Mouse (Mus musculus): ENCODE measurements around the gene Gm49395. TPM values are rescaled to one million over a fixed set of nuclear protein-coding genes. Genes with fewer than 3 reads are reported as not detected.
A peak's percentile ranks its signal among the peaks of the same experiment; 100 is the strongest.

The Gm49395 gene
- total RNA-seq, 2 experiments from 2014 or later: 10.5 to 11.9 TPM

DNA sequence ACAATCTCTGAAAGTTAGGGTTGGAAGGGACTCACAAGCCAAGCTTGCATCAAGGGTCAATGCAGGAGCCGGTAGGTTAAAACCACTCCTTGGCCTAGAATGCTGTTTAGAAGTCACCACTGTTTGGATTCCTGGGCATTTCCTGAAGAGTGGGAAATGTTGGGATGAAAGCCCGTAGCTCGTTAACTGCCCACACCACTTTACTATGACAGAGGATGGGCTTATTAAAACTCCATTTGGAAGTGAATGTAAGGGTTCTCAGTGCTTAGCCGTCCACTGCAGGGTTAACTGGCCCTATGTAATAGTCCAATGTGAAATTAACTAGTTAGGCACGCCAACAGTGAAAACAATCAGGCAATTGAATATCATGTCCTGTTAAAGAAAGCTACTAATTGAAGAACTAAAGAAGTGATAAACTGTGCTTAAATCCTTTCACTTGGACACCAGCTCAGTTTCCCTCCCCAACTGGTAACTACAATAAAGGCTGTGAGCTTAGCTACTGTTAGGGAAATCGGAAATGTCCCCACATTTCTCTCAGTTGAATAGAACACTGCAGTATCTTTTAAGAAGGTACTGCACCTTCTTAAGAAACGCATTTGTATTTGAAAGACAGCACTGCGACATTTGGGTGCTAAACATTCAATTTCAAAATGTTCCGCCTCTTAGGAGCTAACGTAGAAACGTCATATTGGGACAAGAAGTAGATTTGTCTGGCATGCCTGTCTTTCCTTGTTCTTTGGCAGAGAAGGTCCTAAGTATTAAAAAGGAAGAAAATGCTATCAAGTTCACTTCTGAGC is 1.1 kb downstream of the Gm49395 start:
- DNase-seq: no peak
- intact Hi-C loops (cut with DNase I): loop anchor here (2.0 to 10.0 kb wide), 6 partner anchors 54 to 268 kb away; no protein-coding TSS in a partner anchor

GRCm38 (mm10) chr13:115099381-115099780 is 2.3 kb downstream of the Gm49395 start:
- DNase-seq: no peak
- intact Hi-C loops (cut with DNase I): loop anchor here (5.0 kb wide), 1 partner anchor 77 kb away; no protein-coding TSS in a partner anchor

DNA sequence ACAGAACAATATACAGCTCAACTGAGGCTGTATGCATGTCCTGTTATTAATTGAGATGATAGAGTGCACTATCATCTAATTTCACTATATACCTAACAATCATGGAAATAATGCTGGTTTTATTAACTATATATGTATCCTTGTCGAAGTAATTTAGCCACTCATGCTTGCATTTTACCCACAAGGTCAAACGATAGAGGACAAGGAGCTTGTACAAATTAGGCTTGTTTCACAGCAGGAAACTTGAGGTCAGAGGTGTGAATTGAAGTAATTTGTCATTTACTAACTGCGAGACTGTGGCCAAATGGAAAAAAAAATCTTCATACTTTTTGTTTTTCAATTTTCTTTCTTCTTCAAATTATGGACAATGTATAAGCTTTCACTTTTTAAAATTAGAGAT is 3.5 kb downstream of the Gm49395 start:
- DNase-seq: no peak
- intact Hi-C loops (cut with DNase I): loop anchor here (5.0 kb wide), 1 partner anchor 76 kb away; no protein-coding TSS in a partner anchor

DNA sequence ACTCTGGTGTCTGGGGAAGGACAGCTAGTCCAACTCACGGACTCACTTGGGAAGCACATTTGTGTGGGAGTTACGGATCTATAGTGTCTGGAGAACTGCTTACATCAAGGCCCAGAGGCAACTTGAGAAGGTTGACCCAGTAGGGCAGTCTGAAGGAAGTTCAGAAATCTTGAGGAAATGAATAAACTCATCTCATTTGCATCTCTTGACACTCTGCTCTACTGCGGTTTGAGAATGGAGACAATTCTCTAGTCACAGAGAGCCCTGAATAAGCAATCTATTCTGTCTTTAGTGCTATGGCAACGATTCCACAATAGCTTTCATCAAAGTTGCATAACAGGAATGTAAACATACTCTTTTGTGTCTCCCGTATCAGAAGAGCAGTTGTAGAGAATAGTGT is 4.8 kb downstream of the Gm49395 start:
- DNase-seq: no peak
- intact Hi-C loops (cut with DNase I): loop anchor here (5.0 kb wide), 1 partner anchor 75 kb away; no protein-coding TSS in a partner anchor

DNA sequence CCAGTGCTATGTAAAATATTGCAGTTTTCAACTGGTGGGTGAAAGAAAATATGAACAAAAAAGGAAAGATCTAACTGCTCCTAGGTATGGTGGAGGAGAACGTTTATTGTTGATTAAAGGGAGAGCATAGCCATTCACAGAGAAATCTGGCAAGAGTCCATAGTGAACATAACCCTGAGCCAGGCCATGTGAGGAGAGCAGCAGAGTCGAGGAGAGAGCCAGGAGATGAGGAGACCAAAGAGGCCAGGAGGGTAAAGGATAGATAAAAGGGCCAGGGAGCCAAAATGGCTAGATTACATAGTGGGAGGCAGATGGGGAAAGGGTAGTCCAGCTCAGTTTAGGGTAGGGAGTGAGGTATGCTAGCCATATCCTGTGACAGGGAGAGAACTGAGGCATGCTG is 5.5 kb downstream of the Gm49395 start:
- intact Hi-C loops (cut with DNase I): loop anchor here (5.0 kb wide), 1 partner anchor 74 kb away; no protein-coding TSS in a partner anchor
- DNase-seq: no peak

DNA sequence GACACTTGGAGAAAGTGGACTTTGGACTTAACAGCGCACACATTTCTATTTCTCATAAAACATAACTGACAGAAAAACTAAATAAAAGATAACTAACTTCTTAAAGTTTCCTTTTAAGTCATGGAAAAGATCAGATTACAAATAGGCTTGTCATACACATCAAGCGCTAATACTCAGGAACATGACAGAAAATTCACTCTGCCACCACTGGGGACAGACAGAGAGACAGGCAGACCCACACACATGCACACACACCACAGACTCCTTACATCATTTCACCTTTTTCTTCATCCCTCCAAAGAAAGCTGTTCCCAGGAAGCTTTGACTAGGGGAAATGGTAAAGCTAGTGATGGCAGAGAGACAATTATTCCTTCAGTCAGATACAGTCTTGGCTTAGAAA is 6.3 kb downstream of the Gm49395 start:
- DNase-seq: no peak
- intact Hi-C loops (cut with DNase I): loop anchor here (5.0 kb wide), 1 partner anchor 73 kb away; no protein-coding TSS in a partner anchor

DNA sequence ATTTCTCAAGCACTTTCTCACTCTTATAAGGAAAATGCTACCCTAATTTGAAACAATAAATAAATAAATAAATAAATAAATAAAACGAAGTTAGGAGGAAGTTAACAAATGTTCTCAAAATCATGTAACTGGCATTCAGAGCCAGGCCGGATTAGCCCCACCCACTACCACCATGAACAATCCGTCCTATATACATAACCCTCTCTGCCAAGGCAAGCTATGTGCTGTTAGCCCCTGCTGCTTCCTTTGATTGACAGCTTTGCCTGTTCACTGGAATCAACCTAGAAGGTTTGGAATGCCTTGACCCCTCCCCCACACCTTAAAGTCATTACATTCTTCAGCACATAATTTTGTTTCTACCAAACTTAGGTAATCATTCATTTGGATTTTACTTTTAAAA is 10.2 kb downstream of the Gm49395 start:
- DNase-seq: no peak
- intact Hi-C loops (cut with DNase I): no loop called here

- no peak for DNase-seq
- intact Hi-C loops (cut with DNase I): no loop called here
Measured at GRCm38 (mm10) chr13:115090977-115091445, 10.7 kb downstream of the Gm49395 start.

DNA sequence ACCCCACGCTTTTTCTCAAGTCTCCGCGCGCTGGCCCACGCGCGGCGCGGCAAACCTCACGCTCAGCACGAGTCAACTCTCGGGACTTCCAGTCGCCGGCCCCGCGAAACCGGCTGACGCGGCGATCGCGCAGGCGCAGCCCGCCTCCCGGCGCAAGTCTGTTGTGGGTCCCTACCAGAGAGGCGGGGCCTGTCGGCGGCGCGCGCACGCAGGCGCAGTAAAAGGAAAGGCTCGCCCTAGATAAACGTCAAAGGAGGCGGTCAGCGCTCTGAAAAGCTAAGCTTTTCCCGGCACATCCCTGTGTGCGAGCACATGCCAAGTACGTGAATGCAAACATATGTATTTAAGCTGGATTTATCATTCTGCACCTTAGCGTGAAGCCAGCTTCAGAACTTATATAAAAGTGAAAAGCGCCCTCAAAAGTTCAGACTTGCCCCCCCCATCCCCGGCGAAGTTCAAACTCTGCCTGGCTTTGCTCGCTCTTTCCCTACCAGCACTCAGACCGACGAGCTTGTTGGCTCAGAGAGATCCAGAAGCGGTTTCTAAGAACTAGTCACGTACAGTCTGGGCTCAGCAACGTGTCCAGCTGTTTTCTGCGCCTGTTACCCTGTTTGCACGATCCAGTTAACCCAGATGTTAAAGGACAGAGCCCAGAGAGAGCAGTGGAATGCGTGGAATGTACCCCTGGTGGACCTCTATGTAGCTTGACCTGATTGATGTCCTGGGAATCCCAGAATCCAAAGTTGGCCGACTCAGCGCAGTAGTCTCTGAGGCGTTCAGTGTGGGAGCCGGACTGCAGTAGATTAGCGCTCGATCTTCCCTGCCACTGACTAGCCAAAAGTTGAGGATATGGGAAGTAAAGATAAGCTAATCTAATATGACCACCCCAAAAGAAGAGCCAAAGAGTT is 11.4 kb downstream of the Gm49395 start, which contains the start of gene Pelo:
Gene Pelo, minus strand, starts transcription at position 118 of the 908 bp plus-strand sequence.
- intact Hi-C loops (cut with DNase I): no loop called here
- peak; percentile 95 to 97 for DNase-seq

DNA sequence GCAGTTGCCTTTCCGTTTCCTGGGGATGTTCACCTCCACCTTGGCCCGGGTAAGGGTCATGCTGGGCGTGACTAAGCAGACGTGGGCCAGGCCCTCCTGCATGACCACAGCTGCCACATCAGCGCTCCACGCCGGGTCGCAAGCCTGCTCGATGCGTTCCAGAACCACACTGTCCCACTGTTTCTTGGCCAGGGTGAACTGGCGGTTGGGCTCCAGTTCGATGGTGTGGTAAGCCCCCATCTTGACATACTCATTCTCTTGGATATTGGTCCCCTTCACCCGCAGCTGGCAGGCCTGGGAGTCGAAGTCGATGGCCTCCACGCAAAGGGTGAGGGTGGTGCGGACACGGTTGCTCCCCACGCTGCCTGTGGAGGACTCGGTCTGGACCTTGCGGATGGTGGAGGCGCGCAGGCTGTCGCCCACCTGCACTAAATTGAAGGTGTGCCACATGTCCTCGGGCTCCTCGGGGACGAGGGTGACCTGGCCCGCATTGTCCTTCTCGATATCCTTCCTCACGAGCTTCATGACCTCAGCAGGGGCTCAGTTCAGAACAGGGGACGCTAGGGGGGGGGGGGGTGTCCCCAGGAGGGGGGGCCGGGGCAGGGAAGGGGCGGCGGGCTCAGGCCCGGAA is 12.2 kb downstream of the Gm49395 start:
- intact Hi-C loops (cut with DNase I): loop anchor here (5.0 kb wide), 1 partner anchor 272 kb away; the partner anchor contains the start of gene Mocs2

DNA sequence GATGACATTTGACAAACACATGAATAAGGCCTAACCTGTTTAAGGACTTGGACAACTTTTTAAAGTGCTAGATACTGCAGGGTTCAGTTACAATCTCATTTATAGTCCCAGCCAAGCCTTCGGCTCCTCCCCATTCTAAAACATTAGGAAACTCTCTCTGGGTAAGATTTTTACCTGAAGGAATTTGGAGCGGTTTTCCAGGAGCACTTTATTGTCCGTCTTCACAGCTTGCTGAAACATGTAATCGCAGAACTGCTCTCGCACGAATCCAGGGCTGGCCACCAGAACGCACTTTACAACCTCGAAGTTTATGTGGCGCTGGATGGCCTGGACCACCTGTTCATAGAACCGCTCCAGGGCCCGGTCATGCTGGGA is 12.7 kb downstream of the Gm49395 start:
- no peak for DNase-seq
- intact Hi-C loops (cut with DNase I): loop anchor here (5.0 kb wide), 1 partner anchor 272 kb away; the partner anchor contains the start of gene Mocs2

More for the DNA sequence above, 12.2 kb downstream of the Gm49395 start:
- DNase-seq: peak; percentile 27 to 43

GRCm38 (mm10) chr13:115085974-115086373 is 15.7 kb downstream of the Gm49395 start:
- DNase-seq: no peak
- intact Hi-C loops (cut with DNase I): loop anchor here (5.0 kb wide), 1 partner anchor 269 kb away; the partner anchor contains the start of gene Mocs2

- no peak for DNase-seq
- intact Hi-C loops (cut with DNase I): no loop called here
Measured at GRCm38 (mm10) chr13:115082339-115082738, 19.4 kb downstream of the Gm49395 start.

GRCm38 (mm10) chr13:115079996-115080585 is 21.6 kb downstream of the Gm49395 start:
- intact Hi-C loops (cut with DNase I): no loop called here
- no peak for DNase-seq

DNA sequence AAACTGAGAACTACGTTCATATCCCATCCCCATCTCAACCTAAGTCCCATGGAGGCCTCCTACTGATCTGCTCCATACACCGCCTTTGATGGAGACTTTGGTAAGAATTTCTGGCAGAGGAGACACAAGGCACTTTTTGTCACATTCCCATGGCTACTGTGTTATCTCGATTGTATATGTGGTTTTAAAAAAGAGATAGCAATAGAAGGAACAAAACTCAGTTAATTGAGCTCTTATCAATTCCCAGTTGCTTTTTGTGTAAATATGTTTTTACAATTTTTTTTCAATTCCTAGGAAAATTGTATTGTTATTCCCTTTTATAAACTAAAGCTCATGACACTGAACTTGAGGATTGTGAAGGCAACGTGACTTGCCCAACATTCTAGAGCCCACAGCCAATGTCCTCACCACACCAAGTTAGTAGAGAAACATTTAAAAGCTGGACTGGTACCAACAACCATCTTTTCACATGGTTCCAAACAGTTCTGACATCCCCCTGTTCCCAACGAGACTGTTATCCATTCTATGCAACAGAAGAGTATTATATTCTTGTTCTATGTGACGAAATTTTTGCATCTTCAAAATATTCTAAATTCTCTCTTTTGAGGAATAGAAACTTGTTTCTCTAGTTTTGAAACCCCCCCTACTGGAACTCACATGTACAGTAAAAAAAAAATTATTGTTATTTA is 22.6 kb downstream of the Gm49395 start:
- intact Hi-C loops (cut with DNase I): no loop called here
- DNase-seq: no peak

DNA sequence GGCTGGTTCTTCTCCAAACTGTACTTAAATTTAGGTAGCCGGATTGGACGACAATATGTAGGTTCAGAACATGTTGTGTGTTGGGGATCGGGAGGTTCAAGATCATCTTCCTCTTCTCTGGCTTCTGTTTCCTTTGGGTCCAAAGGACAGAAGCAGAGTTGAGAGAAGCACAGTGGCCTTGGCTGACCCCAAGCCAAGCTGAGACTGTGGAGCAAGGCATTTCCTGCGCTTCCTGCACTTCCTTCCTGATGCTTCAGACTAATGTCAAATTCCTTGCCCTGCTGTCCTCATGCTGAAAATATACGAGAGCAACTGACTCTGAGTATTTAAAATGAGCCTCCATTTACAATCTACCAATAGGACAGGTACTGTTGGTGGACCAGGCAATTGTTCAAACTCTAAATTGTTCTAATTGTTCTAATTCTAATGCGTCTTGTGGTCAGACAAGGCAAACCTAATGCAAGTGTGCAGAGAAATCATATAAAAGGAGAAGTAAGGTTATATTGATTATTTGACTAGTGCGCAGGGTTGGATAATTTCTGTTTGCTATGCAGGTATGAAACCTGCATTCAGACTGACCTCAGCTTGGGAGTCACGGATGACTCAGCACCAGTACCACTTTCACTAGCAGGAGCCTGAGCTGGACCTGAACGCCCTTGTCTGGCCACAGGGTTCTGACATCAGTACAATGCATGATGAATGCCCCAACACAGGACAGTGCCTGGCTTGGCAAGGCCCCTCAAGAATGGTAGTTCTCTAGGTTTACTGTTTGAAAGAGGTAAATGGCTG is 24.2 kb downstream of the Gm49395 start:
- no peak for DNase-seq
- intact Hi-C loops (cut with DNase I): no loop called here

DNA sequence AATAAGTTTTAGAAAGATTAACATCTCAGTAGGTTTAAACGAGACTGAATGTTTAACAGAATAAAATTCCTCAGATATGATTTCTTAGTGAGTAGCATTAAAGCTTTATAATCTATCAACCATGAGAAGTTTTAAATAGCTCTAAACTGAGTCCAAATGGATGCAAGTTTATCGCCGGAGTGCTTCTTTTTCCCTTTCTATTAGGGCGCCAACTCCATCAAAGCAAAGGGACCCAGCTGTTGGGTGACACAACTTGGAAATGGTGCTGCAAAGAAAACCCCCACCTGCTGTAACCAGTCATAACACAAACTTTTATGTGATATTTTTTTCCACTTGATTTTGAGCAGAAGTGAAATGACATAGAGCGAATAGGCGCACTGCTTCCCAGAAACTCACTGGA is 29.3 kb downstream of the Gm49395 start:
- intact Hi-C loops (cut with DNase I): no loop called here
- DNase-seq: no peak

DNA sequence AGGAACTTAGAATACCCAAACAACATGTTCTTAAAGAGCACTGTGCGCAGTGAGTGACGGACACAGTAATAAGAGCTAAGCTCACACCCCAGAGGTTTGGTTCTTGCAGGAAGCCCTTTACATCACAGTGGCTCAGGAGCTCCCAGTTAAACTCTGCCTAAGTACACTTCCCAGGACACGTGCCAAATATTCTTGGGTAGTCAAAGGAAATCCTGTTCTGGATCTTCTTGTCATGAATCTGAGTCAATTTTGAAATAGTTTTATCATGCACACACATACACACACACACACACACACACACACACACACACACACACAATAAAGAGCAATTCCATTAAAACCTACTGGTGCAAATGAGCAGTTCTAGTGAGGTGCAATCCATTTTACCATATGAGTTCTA is 30.3 kb downstream of the Gm49395 start:
- intact Hi-C loops (cut with DNase I): no loop called here
- DNase-seq: no peak

- no peak for DNase-seq
- intact Hi-C loops (cut with DNase I): no loop called here
Measured at GRCm38 (mm10) chr13:115067968-115068330, 33.8 kb downstream of the Gm49395 start.

All from heart, postnatal 36 days (tissue).